Mouse (Mus musculus) liver, adult 2 months (tissue): ENCODE results near the gene Ssbp2. TPM values are rescaled to one million over a fixed set of nuclear protein-coding genes. Genes with fewer than 3 reads are reported as not detected.

Experiments used
- DNase-seq: peaks from one replicate; pipeline ENCODE4 v3.0.0-alpha.2; 2011; ENCODE audit warnings: low read depth, low spot score; ENCODE audit errors: extremely low read depth
- H3K27ac ChIP-seq: fragments of 200-500 bp; replicated peaks from 2 replicates; pipeline ENCODE4 v1.5.1; 2012; ENCODE audit warnings: low read depth, mild to moderate bottlenecking, control low read depth, inconsistent platforms, low read length; ENCODE audit not compliant: insufficient read depth
- H3K27me3 ChIP-seq: fragments of 200-500 bp; 2 replicates; pipeline ENCODE4 v1.6.1; 2012; ENCODE audit warnings: mild to moderate bottlenecking, moderate library complexity, low read length, inconsistent platforms; ENCODE audit not compliant: control insufficient read depth, insufficient read depth
- H3K36me3 ChIP-seq: fragments of 200-500 bp; 2 replicates; pipeline ENCODE4 v1.6.1; 2012; ENCODE audit warnings: low read length, inconsistent platforms; ENCODE audit not compliant: control insufficient read depth, insufficient read depth
- H3K4me1 ChIP-seq: fragments of 200-500 bp; 2 replicates; pipeline ENCODE4 v1.6.1; 2011; ENCODE audit warnings: low read length; ENCODE audit not compliant: control insufficient read depth, insufficient read depth
- H3K4me3 ChIP-seq: fragments of 200-500 bp; 2 replicates; pipeline ENCODE4 v1.5.1; 2011; ENCODE audit warnings: low read depth, mild to moderate bottlenecking, control low read depth, low read length, moderate library complexity; ENCODE audit not compliant: insufficient read depth
- H3K79me2 ChIP-seq: fragments of 200-500 bp; 2 replicates; pipeline ENCODE4 v1.6.1; 2012; ENCODE audit warnings: inconsistent platforms, mild to moderate bottlenecking, low read length, moderate library complexity; ENCODE audit not compliant: control insufficient read depth, insufficient read depth
- H3K9ac ChIP-seq: fragments of 200-500 bp; 2 replicates; pipeline ENCODE4 v1.6.1; 2012; ENCODE audit warnings: low read depth, mild to moderate bottlenecking, control low read depth, inconsistent platforms, low read length
- CTCF ChIP-seq: fragments of 200-500 bp; IDR thresholded peaks from 2 replicates; pipeline ENCODE4 v1.5.1; 2011; ENCODE audit warnings: low read depth, low read length, control low read depth
- POLR2A ChIP-seq: fragments of 200-500 bp; IDR thresholded peaks from 2 replicates; pipeline ENCODE4 v1.6.1; 2011; ENCODE audit warnings: low read length, control low read depth; ENCODE audit not compliant: insufficient read depth; ENCODE audit errors: extremely low read depth
- WGBS: fragments of 180-500 bp; shearing (Covaris S2); methylation state at CpG from one replicate; pipeline ENCODE4 v1.1.7; 2018; 5-methylcytosine and 5-hydroxymethylcytosine counted together
- polyA plus RNA-seq: library from polyadenylated mRNA; depleted of rRNA; stranded (reverse); fragments of >200 nt; gene quantifications from 2 replicates; pipeline ENCODE4 v1.2.3, GENCODE M21; 2012
- total RNA-seq: library from RNA; depleted of rRNA; stranded (reverse); fragments of >200 nt; gene quantifications from 2 replicates; pipeline ENCODE4 v1.2.3, GENCODE M21; 2014

Ssbp2 gene
- total and polyA plus RNA-seq, 2 experiments: 1.2 to 1.7 TPM

DNA sequence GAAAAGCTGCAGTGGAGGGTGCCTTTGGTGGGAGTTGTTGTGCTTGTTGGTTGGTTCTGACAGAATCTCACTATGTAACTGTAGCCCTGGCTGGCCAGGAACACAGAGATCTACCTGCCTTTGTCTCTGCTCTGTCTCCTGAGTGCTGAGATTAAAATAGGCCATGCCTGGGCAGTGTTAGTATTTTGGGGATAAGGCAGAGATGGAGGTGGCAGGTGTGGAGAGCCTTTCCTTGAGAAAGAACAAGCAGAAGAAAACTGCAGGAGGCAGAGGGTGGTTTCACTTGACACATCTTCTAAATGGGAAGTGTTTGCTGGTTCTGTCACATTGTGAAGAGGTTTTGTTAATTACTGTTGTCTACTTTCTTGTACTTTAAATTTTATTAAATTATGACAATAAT lies 15.8 kb downstream of the Ssbp2 start:
- H3K4me1 ChIP-seq: no peaks in the 10 kb centered on the region; the same call in 1 of the 2 replicates
- DNase-seq: no peak

DNA sequence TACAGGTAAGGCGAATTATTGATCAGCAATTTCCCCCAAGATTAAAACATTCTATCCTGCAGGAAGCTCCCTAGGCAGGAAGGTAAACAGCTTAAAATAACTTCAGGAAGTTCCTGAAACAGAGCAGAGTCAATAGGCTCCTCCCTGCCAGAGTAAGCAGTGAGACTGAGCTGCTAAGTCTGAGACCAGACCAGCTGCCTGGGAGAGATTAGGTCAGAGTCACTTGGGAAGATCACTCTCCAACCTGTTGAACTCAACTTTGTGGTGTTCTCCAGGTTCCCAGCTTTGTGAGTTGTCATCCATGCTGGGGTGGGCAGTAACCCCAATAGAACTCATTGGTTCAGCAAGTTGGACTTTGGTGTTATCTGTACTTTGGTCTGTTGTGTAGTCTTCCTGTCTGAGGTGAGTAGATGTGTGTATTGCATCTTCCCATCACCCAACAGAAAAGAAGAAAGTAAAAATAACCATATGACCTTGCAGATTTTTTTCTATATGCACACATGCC lies 16.6 kb downstream of the Ssbp2 start:
- Histone ChIP-seq H3K36me3 (no peaks in the 10 kb centered on the region), H3K4me1 (no peaks in the 10 kb centered on the region; the same call in 1 of the 2 replicates), H3K27ac (no peak overlapping the region), H3K79me2 (no peaks in the 10 kb centered on the region), H3K9ac (no peak overlapping the region), H3K27me3 (no peaks in the 10 kb centered on the region), H3K4me3 (no peak overlapping the region)
- no peak for TF ChIP-seq POLR2A
- no peak for TF ChIP-seq CTCF
- 100% methylated on average over 1 of the region's 1 CpGs for WGBS
- DNase-seq: peak; percentile 27

More for the DNA sequence above, 15.8 kb downstream of the Ssbp2 start:
- TF ChIP-seq POLR2A (no peak), CTCF (no peak)
- H3K27ac ChIP-seq: no peak overlapping the region
- H3K36me3 ChIP-seq: no peaks in the 10 kb centered on the region
- H3K4me3 ChIP-seq: no peak overlapping the region
- H3K79me2 ChIP-seq: no peaks in the 10 kb centered on the region
- H3K9ac ChIP-seq: no peak overlapping the region
- H3K27me3 ChIP-seq: no peaks in the 10 kb centered on the region

DNA sequence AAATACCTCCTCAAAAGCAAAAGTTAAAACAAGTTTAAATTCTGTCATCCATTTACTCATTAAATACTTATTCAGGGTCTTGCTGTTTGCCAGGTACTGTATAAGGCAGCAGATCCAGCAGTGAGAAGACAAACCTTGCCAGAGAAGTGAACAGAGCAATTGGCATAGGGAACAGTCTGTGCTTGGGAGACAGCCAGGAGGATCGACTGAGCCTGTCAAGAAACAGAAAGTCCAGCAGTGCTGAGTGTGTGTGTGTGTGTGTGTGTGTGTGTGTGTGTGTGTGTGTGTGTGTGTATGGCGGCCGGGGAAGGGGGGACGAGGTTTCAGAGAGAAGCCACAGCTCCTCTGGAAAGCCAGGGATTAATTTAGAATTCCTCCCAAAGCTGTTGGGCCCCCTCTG lies 17.9 kb downstream of the Ssbp2 start:
- H3K4me1 ChIP-seq: no peaks in the 10 kb centered on the region; the same call in 1 of the 2 replicates
- 11% methylated on average over 4 of the region's 4 CpGs for WGBS
- no peak overlapping the region for H3K9ac ChIP-seq
- peak; percentile 84 for DNase-seq
- H3K4me3 ChIP-seq: no peak overlapping the region
- no peaks in the 10 kb centered on the region for H3K36me3 ChIP-seq
- TF ChIP-seq CTCF (no peak), POLR2A (no peak)
- no peak overlapping the region for H3K27ac ChIP-seq
- no peaks in the 10 kb centered on the region for H3K79me2 ChIP-seq
- no peaks in the 10 kb centered on the region for H3K27me3 ChIP-seq

DNA sequence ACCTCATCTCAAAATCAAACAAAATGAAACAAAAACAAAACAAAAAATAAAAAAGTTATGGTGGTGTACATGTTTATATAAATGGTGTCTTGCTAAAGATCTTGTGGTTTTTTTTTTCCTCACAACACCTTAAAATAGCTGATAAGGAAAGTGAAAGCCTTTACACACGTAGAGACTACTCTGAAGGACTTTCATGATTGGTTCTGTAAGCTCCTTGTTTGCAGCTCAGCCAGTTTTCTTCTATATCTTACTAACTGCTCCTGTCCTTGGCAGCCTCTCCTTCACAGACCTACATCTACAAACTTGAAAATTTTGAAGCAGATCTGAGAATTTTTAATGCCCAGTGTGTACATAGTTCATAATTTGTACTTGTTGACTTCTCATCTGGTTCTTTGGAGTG lies 24.2 kb downstream of the Ssbp2 start:
- Histone ChIP-seq H3K79me2 (no peaks in the 10 kb centered on the region), H3K27ac (no peak overlapping the region), H3K4me3 (no peak overlapping the region), H3K4me1 (no peaks in the 10 kb centered on the region; the same call in 1 of the 2 replicates), H3K36me3 (no peaks in the 10 kb centered on the region), H3K9ac (no peak overlapping the region), H3K27me3 (no peaks in the 10 kb centered on the region)
- 79% methylated on average over 1 of the region's 1 CpGs for WGBS
- DNase-seq: no peak
- TF ChIP-seq CTCF (no peak), POLR2A (no peak)

GRCm38 (mm10) chr13:91492133-91492532 lies 32.0 kb downstream of the Ssbp2 start:
- H3K27me3 ChIP-seq: no peaks in the 10 kb centered on the region

GRCm38 (mm10) chr13:91497055-91497454 lies 37.0 kb downstream of the Ssbp2 start:
- 39% methylated on average over 3 of the region's 3 CpGs for WGBS

More at GRCm38 (mm10) chr13:91492133-91492532, 32.0 kb downstream of the Ssbp2 start:
- H3K9ac ChIP-seq: no peak overlapping the region
- H3K79me2 ChIP-seq: no peaks in the 10 kb centered on the region
- no peak overlapping the region for H3K27ac ChIP-seq
- H3K4me3 ChIP-seq: no peak overlapping the region
- no peak for DNase-seq
- no peak for TF ChIP-seq POLR2A
- no peak for TF ChIP-seq CTCF
- H3K36me3 ChIP-seq: no peaks in the 10 kb centered on the region
- no peaks in the 10 kb centered on the region for H3K4me1 ChIP-seq
- 87% methylated on average over 4 of the region's 4 CpGs for WGBS

More at GRCm38 (mm10) chr13:91497055-91497454, 37.0 kb downstream of the Ssbp2 start:
- Histone ChIP-seq H3K9ac (no peak overlapping the region), H3K27ac (no peak overlapping the region), H3K27me3 (no peaks in the 10 kb centered on the region), H3K4me3 (no peak overlapping the region), H3K4me1 (no peaks in the 10 kb centered on the region), H3K79me2 (no peaks in the 10 kb centered on the region), H3K36me3 (no peaks in the 10 kb centered on the region)
- TF ChIP-seq POLR2A: no peak
- no peak for DNase-seq
